Mouse (Mus musculus) stomach, embryonic 14.5 days (tissue): Measurements from ENCODE around the gene Naa38. TPM values are rescaled to one million over a fixed set of nuclear protein-coding genes. Genes with fewer than 3 reads are reported as not detected.

ENCODE experiments used
- ATAC-seq: fragments of 200-750 bp; cut with Nextera tagmentation; 2 replicates; pipeline ENCODE4 v1.8.0; 2017; ENCODE audit warnings: low read depth, moderate TSS enrichment; ENCODE audit not compliant: insufficient number of reproducible peaks, insufficient read depth, low FRiP score
- H3K27ac ChIP-seq: fragments of 300-500 bp; sonication (generic); 2 replicates; pipeline ENCODE4 v1.5.1; 2014; ENCODE audit warnings: mild to moderate bottlenecking, low read length, moderate library complexity, mixed read lengths
- H3K27me3 ChIP-seq: fragments of 300-500 bp; sonication (generic); 2 replicates; pipeline ENCODE4 v1.6.1; 2014; ENCODE audit warnings: low read length, control low read depth, mixed read lengths; ENCODE audit not compliant: control insufficient read depth, insufficient read depth
- H3K36me3 ChIP-seq: fragments of 300-500 bp; sonication (generic); 2 replicates; pipeline ENCODE4 v1.6.1; 2014; ENCODE audit warnings: mild to moderate bottlenecking, control low read depth, low read length, moderate library complexity, mixed read lengths; ENCODE audit not compliant: control insufficient read depth, insufficient read depth
- H3K4me1 ChIP-seq: fragments of 300-500 bp; sonication (generic); 2 replicates; pipeline ENCODE4 v1.6.1; 2014; ENCODE audit warnings: low read length, control low read depth, mixed read lengths; ENCODE audit not compliant: control insufficient read depth, insufficient read depth
- H3K4me2 ChIP-seq: fragments of 300-500 bp; sonication (generic); replicated peaks from 2 replicates; pipeline ENCODE4 v1.6.1; 2014; ENCODE audit warnings: low read depth, low read length, control low read depth
- H3K4me3 ChIP-seq: fragments of 300-500 bp; sonication (generic); 2 replicates; pipeline ENCODE4 v1.5.1; 2014; ENCODE audit warnings: low read depth, low read length, control low read depth
- H3K9ac ChIP-seq: fragments of 300-500 bp; sonication (generic); replicated peaks from 2 replicates; pipeline ENCODE4 v1.6.1; 2014; ENCODE audit warnings: low read depth, mild to moderate bottlenecking, control low read depth, low read length, moderate library complexity, mixed read lengths
- H3K9me3 ChIP-seq: fragments of 300-500 bp; sonication (generic); 2 replicates; pipeline ENCODE4 v1.6.1; 2016; ENCODE audit warnings: low read depth, low read length, control low read depth; ENCODE audit not compliant: control insufficient read depth
- WGBS: fragments of 180-500 bp; shearing (Covaris S2); extraction: QIAGEN DNeasy Blood & Tissue Kit; methylation state at CpG from one replicate; pipeline ENCODE4 v1.1.7; 2014; 5-methylcytosine and 5-hydroxymethylcytosine counted together
- polyA plus RNA-seq: library from polyadenylated mRNA; unstranded; fragments of >200 nt; fragmentation: Nextera tagmentation; extraction: Ambion mirVana; gene quantifications from 2 replicates; pipeline ENCODE4 v1.2.1, GENCODE M21; 2014

Gene Naa38
- polyA plus RNA-seq, 1 experiment from 2014 or later = 177 TPM

- Histone ChIP-seq H3K27ac (no peak overlapping the region), H3K4me3 (no peak overlapping the region), H3K9me3 (no peaks in the 10 kb centered on the region), H3K4me1 (peaks cover 19% of the 10 kb centered on the region), H3K36me3 (peaks cover 59% of the 10 kb centered on the region), H3K4me2 (0 out of 2 replicates have a peak overlapping the region, but pooled peaks have one; percentile 99), H3K9ac (no peak overlapping the region), H3K27me3 (no peaks in the 10 kb centered on the region)
- ATAC-seq = no peak
- WGBS = 86% methylated on average over 4 of the region's 4 CpGs
Measured at GRCm38 (mm10) chr11:69407724-69408004, 12.4 kb downstream of the Naa38 start.

DNA sequence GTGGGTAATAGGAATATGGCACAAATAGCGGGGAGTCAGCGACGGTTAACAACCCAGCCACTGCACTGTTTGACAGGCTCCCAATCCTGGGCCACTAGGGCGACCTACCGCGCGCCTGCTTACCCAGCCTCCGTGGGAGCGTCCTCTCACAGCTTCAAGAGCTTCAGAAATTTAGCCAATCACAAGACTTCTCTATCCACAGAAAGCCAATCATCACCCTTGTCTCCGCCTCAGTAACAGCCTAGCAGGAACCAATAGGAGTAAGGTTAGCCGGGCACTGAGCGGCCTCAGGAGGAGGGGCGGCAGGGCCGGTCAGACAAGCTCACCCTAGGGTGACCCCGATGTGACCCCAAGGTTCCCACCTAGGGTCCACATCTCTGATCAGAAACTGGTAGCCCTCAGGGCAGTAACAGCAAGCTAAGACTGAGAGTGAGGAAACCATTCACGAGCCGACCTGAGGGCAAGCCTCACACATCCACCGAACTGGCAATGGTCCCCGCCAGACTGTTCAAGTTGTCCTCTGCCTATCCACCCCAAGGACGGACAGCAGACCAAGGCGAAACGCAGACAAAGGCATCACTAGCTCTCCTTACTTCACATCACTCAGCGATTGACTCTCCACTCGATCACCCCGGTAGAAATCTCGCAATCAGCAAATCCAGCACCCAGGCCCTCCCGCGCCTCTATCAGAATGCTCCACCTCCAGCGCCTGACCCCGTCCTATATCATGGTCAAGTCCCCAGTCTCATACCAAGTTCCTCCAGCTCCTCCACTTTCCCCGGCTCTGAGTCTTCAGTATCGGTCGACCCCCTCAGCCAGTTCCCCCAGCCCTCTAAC is 13.5 kb downstream of the Naa38 start:
- peaks cover 57% of the 10 kb centered on the region for H3K36me3 ChIP-seq
- peak overlapping the region; percentile 84 for H3K9ac ChIP-seq
- H3K4me1 ChIP-seq = peaks cover 30% of the 10 kb centered on the region
- WGBS = under 1% methylated on average over 33 of the region's 33 CpGs
- no peaks in the 10 kb centered on the region for H3K27me3 ChIP-seq
- peak; percentile 72 for ATAC-seq
- H3K9me3 ChIP-seq = no peaks in the 10 kb centered on the region
- H3K4me3 ChIP-seq = peak overlapping the region; percentile 84
- peak overlapping the region; percentile 99 for H3K4me2 ChIP-seq
- peak overlapping the region; percentile 99 for H3K27ac ChIP-seq

GRCm38 (mm10) chr11:69409378-69410044 is 14.2 kb downstream of the Naa38 start:
- H3K36me3 ChIP-seq = peaks cover 50% of the 10 kb centered on the region
- peak overlapping the region; percentile 99 for H3K4me2 ChIP-seq
- H3K9ac ChIP-seq = peak overlapping the region; percentile 84
- peak; percentile 54 for ATAC-seq
- under 1% methylated on average over 41 of the region's 46 CpGs for WGBS
- no peaks in the 10 kb centered on the region for H3K9me3 ChIP-seq
- peaks cover 37% of the 10 kb centered on the region for H3K4me1 ChIP-seq
- peak overlapping the region; percentile 99 for H3K27ac ChIP-seq
- H3K27me3 ChIP-seq = no peaks in the 10 kb centered on the region
- H3K4me3 ChIP-seq = peak overlapping the region; percentile 84

- peaks cover 39% of the 10 kb centered on the region for H3K4me1 ChIP-seq
Measured at GRCm38 (mm10) chr11:69410045-69410309, 14.7 kb downstream of the Naa38 start.

GRCm38 (mm10) chr11:69410310-69411072 is 15.2 kb downstream of the Naa38 start:
- Histone ChIP-seq H3K27me3 (no peaks in the 10 kb centered on the region), H3K4me3 (peak overlapping the region; percentile 84), H3K36me3 (peaks cover 41% of the 10 kb centered on the region), H3K9ac (peak overlapping the region; percentile 84), H3K27ac (peak overlapping the region; percentile 99), H3K9me3 (no peaks in the 10 kb centered on the region), H3K4me1 (peaks cover 39% of the 10 kb centered on the region), H3K4me2 (peak overlapping the region; percentile 99)
- WGBS = under 1% methylated on average over 41 of the region's 41 CpGs
- ATAC-seq = 0 out of 2 replicates have a peak, but pooled peaks have one; percentile 3

More at GRCm38 (mm10) chr11:69410045-69410309, 14.7 kb downstream of the Naa38 start:
- H3K27ac ChIP-seq = peak overlapping the region; percentile 99
- no peaks in the 10 kb centered on the region for H3K27me3 ChIP-seq
- peak overlapping the region; percentile 84 for H3K9ac ChIP-seq
- H3K4me2 ChIP-seq = peak overlapping the region; percentile 99
- H3K36me3 ChIP-seq = peaks cover 46% of the 10 kb centered on the region
- H3K9me3 ChIP-seq = no peaks in the 10 kb centered on the region
- H3K4me3 ChIP-seq = peak overlapping the region; percentile 84
- no peak for ATAC-seq
- 0% methylated on average over 18 of the region's 18 CpGs for WGBS

DNA sequence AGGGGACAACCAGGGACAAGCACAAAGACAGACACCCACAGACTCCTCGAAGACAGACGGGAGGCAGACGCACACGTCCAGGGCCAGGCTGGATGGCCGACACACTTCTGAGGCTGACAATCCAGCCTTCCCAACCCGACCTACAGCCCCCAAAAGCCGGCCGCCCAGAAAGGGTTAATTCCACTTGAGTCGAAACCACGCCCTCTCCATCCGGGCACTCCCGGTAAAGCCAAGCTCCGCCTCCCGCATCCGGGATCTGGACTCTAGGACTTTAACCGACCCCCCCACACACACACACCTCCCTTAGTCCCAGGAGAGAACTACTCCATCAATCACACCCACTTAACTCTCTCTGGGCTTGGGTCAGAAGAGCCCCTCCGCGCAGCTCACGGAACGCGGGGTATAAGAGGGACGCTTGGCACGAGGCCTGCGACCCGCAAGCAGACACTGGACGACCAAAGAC is 15.8 kb downstream of the Naa38 start:
- ATAC-seq = peak; percentile 71
- H3K4me3 ChIP-seq = peak overlapping the region; percentile 84
- under 1% methylated on average over 26 of the region's 26 CpGs for WGBS
- H3K4me2 ChIP-seq = peak overlapping the region; percentile 99
- no peaks in the 10 kb centered on the region for H3K9me3 ChIP-seq
- peaks cover 35% of the 10 kb centered on the region for H3K36me3 ChIP-seq
- H3K27me3 ChIP-seq = no peaks in the 10 kb centered on the region
- H3K27ac ChIP-seq = peak overlapping the region; percentile 99
- peaks cover 39% of the 10 kb centered on the region for H3K4me1 ChIP-seq
- peak overlapping the region; percentile 84 for H3K9ac ChIP-seq

- peak overlapping the region; percentile 99 for H3K4me2 ChIP-seq
- H3K4me3 ChIP-seq = peak overlapping the region; percentile 84
- H3K9ac ChIP-seq = peak overlapping the region; percentile 84
- H3K4me1 ChIP-seq = peaks cover 41% of the 10 kb centered on the region
- H3K36me3 ChIP-seq = peaks cover 29% of the 10 kb centered on the region
- H3K27ac ChIP-seq = peak overlapping the region; percentile 99
- no peak for ATAC-seq
- WGBS = under 1% methylated on average over 39 of the region's 39 CpGs
- H3K27me3 ChIP-seq = no peaks in the 10 kb centered on the region
- no peaks in the 10 kb centered on the region for H3K9me3 ChIP-seq
Measured at GRCm38 (mm10) chr11:69411538-69412203, 16.4 kb downstream of the Naa38 start.

DNA sequence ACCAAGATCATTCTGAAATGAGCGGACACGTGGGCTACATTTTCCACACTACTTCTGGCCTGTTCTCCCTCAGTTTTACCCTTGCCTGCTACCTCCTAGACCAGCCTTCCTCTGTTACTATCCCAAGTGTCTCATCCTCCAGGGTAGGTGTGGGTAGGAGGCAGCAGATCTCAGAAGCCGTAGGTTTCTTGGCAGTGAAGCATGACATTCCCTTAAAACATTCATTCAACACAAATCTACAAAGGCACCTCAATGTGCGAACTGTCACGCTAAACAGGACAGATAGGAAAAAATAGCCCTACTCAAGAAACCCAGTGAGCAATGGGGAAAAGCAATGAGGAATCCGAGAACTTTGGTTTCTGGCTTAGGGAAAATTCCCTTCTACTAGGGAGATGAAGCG is 17.3 kb downstream of the Naa38 start:
- no peak for ATAC-seq
- Histone ChIP-seq H3K4me1 (peaks cover 46% of the 10 kb centered on the region), H3K36me3 (peaks cover 20% of the 10 kb centered on the region), H3K9me3 (no peaks in the 10 kb centered on the region), H3K27me3 (no peaks in the 10 kb centered on the region), H3K9ac (peak overlapping the region; percentile 84; the same call in 1 of the 2 replicates), H3K4me2 (peak overlapping the region; percentile 99), H3K27ac (peak overlapping the region; percentile 11; the same call in 1 of the 2 replicates), H3K4me3 (no peak overlapping the region)
- WGBS = 46% methylated on average over 7 of the region's 7 CpGs
